13 mouse cellular contexts compared by ENCODE assay signal in genomic region chr16:34184721-34185120, GRCm38 (mm10).
DNase-seq lines count a peak whose midpoint lies in the region; ATAC-seq and TF ChIP-seq lines count a peak whose summit lies in the region.
"Had no signal": no experiment of that assay in that cellular context is flagged by ENCODE, and none has a peak within 500 bp of the region (broad histone marks: within the 10 kb centered on the region; RNA-seq: fewer than 3 reads in every experiment).

No protein-coding gene starts in this region.

- H3K36me3 ChIP-seq in hindbrain, embryonic 14.5 days (replicated peaks; ENCODE audit: control insufficient read depth, insufficient read depth), result peaks cover 58% of the 10 kb centered on the region
- H3K36me3 ChIP-seq: lung, embryonic 15.5 days had no signal

- intact Hi-C loops in left cerebral cortex, adult 2 months (cut with DNase I), result no loop called here
- intact Hi-C loops in left cerebral cortex, postnatal 25 days (cut with DNase I), result no loop called here

- H3K4me1 ChIP-seq in embryonic fibroblast, embryonic 13.5 days (ENCODE audit: control insufficient read depth, insufficient read depth, low read length), result no peaks in the 10 kb centered on the region
- no peaks in the 10 kb centered on the region for H3K4me1 ChIP-seq in hindbrain, embryonic 14.5 days (replicated peaks; ENCODE audit: control insufficient read depth, insufficient read depth, low read length)
- H3K4me1 ChIP-seq: embryonic facial prominence, embryonic 12.5 days; forebrain, embryonic 13.5 days; lung, embryonic 15.5 days had no signal

- no peak overlapping the region for H3K4me2 ChIP-seq in hindbrain, embryonic 14.5 days (replicated peaks)
- H3K4me2 ChIP-seq: embryonic facial prominence, embryonic 12.5 days; forebrain, embryonic 13.5 days; lung, embryonic 15.5 days had no signal

- H3K9ac ChIP-seq in hindbrain, embryonic 14.5 days, result no peak overlapping the region
- H3K9ac ChIP-seq: embryonic facial prominence, embryonic 12.5 days; forebrain, embryonic 13.5 days; lung, embryonic 15.5 days had no signal

- 77% methylated on average over 3 of the region's 3 CpGs for WGBS in hindbrain, embryonic 14.5 days

- H3K27me3 ChIP-seq in hindbrain, embryonic 14.5 days (ENCODE audit: control insufficient read depth, insufficient read depth, low read length), result no peaks in the 10 kb centered on the region
- H3K27me3 ChIP-seq: embryonic facial prominence, embryonic 12.5 days; forebrain, embryonic 13.5 days; lung, embryonic 15.5 days had no signal

- no peak for DNase-seq in frontal cortex, adult 2 months (ENCODE audit: extremely low spot score in 1 of 2, low spot score in 1 of 2)
- no peak for DNase-seq in left cerebral cortex, adult 2 months (ENCODE audit: extremely low spot score in 1 of 2, low spot score in 2 of 2)
- DNase-seq in left cerebral cortex, postnatal 25 days (ENCODE audit: low spot score in 2 of 2), result no peak
- peak; percentile 11 for DNase-seq in A20 (ENCODE audit: low read depth, low spot score)
- DNase-seq in frontal cortex, postnatal 10 days (ENCODE audit: low spot score in 2 of 2), result no peak
- no peak for DNase-seq in hindbrain, embryonic 14.5 days (ENCODE audit: low spot score)
- DNase-seq: cerebellum, adult 9-11 months; midbrain, embryonic 14.5 days had no signal

- H3K4me3 ChIP-seq in left cerebral cortex, adult 2 months, result no peak overlapping the region
- H3K4me3 ChIP-seq in embryonic fibroblast, embryonic 13.5 days (ENCODE audit: insufficient read depth, low read length), result no peak overlapping the region
- no peak overlapping the region for H3K4me3 ChIP-seq in hindbrain, embryonic 14.5 days (replicated peaks; ENCODE audit: low read length)
- H3K4me3 ChIP-seq: embryonic facial prominence, embryonic 12.5 days; forebrain, embryonic 13.5 days; lung, embryonic 15.5 days had no signal

- no peaks in the 10 kb centered on the region for H3K9me3 ChIP-seq in hindbrain, embryonic 14.5 days (ENCODE audit: control insufficient read depth, low read length)
- H3K9me3 ChIP-seq: embryonic facial prominence, embryonic 12.5 days; forebrain, embryonic 13.5 days; lung, embryonic 15.5 days had no signal

- peak; percentile 21; the same call in 1 of the 2 replicates for ATAC-seq in frontal cortex, adult (ENCODE audit: low TSS enrichment)
- ATAC-seq in hindbrain, embryonic 14.5 days (ENCODE audit: low FRiP score), result no peak
- ATAC-seq: forebrain, embryonic 13.5 days had no signal

- peak; percentile 36 for TF ChIP-seq CTCF in left cerebral cortex, adult 2 months (IDR thresholded peaks at IDR 0.05)
- TF ChIP-seq CTCF in embryonic fibroblast, embryonic 13.5 days (IDR thresholded peaks at IDR 0.05; ENCODE audit: borderline replicate concordance, insufficient read depth, low read length), result peak; percentile 12; the same call in 1 of the 2 replicates

- H3K27ac ChIP-seq in left cerebral cortex, adult 2 months, result no peak overlapping the region
- H3K27ac ChIP-seq in embryonic fibroblast, embryonic 13.5 days (ENCODE audit: insufficient read depth, low read length), result no peak overlapping the region
- no peak overlapping the region for H3K27ac ChIP-seq in hindbrain, embryonic 14.5 days
- H3K27ac ChIP-seq: embryonic facial prominence, embryonic 12.5 days; forebrain, embryonic 13.5 days; lung, embryonic 15.5 days had no signal

- TF ChIP-seq POLR2A in embryonic fibroblast, embryonic 13.5 days (IDR thresholded peaks at IDR 0.05; ENCODE audit: low read depth, low read length), result no peak
